ENCODE assay signal across 13 mouse cellular contexts in the genomic region with DNA sequence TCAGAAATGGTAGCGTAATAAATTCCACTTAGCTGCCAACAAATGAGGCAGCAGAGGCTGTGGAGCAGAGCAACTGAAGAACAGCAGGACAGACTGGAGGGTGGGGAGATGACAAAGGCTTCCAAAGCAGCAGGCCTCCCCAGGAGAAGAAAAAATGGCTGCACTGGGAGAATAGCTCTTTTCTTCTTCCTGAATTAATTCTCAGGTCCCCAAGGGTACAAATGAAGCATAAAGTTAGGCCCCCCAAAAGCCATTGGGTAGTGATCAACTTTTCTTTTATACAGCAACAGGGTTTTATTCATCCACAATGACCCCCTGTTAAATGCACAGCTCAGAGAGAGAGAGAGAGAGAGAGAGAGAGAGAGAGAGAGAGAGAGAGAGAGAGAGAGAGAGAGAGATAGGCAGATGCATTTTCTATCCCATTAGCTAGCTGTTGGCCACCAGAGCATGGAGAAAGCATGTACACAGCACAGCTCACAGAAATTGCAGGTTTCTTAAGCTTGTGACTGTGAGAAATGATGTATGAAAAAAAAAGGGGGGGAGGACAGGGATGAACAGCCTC. TPM values are rescaled to one million over a fixed set of nuclear protein-coding genes. Genes with fewer than 3 reads are reported as not detected.
DNase-seq lines count a peak whose midpoint lies in the region; ATAC-seq and TF ChIP-seq lines count a peak whose summit lies in the region.
"Had no signal": no experiment of that assay in that cellular context is flagged by ENCODE, and none has a peak within 500 bp of the region (broad histone marks: within the 10 kb centered on the region; RNA-seq: fewer than 3 reads in every experiment).

No protein-coding gene starts in this region.

- peak overlapping the region; percentile 64 for H3K27ac ChIP-seq in forebrain, embryonic 15.5 days (replicated peaks)
- no peak overlapping the region for H3K27ac ChIP-seq in midbrain, postnatal 0 days (ENCODE audit: low read depth, low read length)
- H3K27ac ChIP-seq in lung, postnatal 0 days (ENCODE audit: low read length): no peak overlapping the region
- H3K27ac ChIP-seq: limb, embryonic 13.5 days; stomach, postnatal 0 days had no signal

- no peak overlapping the region for H3K9ac ChIP-seq in forebrain, embryonic 15.5 days (replicated peaks)
- H3K9ac ChIP-seq in midbrain, postnatal 0 days (replicated peaks; ENCODE audit: low read length, poor library complexity, severe bottlenecking): no peak overlapping the region
- no peak overlapping the region for H3K9ac ChIP-seq in lung, postnatal 0 days (replicated peaks; ENCODE audit: low read depth)
- H3K9ac ChIP-seq: limb, embryonic 13.5 days had no signal

- peak; percentile 76 for ATAC-seq in forebrain, embryonic 15.5 days (replicated peaks)
- no peak; the same call in 1 of the 2 replicates for ATAC-seq in midbrain, postnatal 0 days (ENCODE audit: low FRiP score)
- no peak for ATAC-seq in lung, postnatal 0 days

- H3K9me3 ChIP-seq in forebrain, embryonic 15.5 days: no peaks in the 10 kb centered on the region
- H3K9me3 ChIP-seq in midbrain, postnatal 0 days (ENCODE audit: low read length): no peaks in the 10 kb centered on the region
- no peaks in the 10 kb centered on the region for H3K9me3 ChIP-seq in lung, postnatal 0 days (ENCODE audit: low read length)
- H3K9me3 ChIP-seq: limb, embryonic 13.5 days had no signal

- no peak for TF ChIP-seq EP300 in lung, postnatal 0 days (IDR thresholded peaks at IDR 0.05)

- no peaks in the 10 kb centered on the region for H3K27me3 ChIP-seq in forebrain, embryonic 15.5 days
- no peaks in the 10 kb centered on the region for H3K27me3 ChIP-seq in midbrain, postnatal 0 days (ENCODE audit: insufficient read depth, low read length)
- H3K27me3 ChIP-seq in lung, postnatal 0 days (replicated peaks; ENCODE audit: insufficient read depth, low read length): no peaks in the 10 kb centered on the region
- H3K27me3 ChIP-seq: limb, embryonic 13.5 days had no signal

- H3K4me3 ChIP-seq in forebrain, embryonic 15.5 days: no peak overlapping the region
- no peak overlapping the region for H3K4me3 ChIP-seq in midbrain, postnatal 0 days (ENCODE audit: low read depth, low read length)
- H3K4me3 ChIP-seq in lung, postnatal 0 days (ENCODE audit: low read depth, low read length): no peak overlapping the region
- H3K4me3 ChIP-seq: limb, embryonic 13.5 days had no signal

- 11% methylated on average over 1 of the region's 1 CpGs for WGBS in forebrain, embryonic 15.5 days
- WGBS in midbrain, postnatal 0 days: 20% methylated on average over 1 of the region's 1 CpGs
- WGBS in lung, postnatal 0 days: 82% methylated on average over 1 of the region's 1 CpGs

- no peaks in the 10 kb centered on the region for H3K36me3 ChIP-seq in forebrain, embryonic 15.5 days
- H3K36me3 ChIP-seq in midbrain, postnatal 0 days (ENCODE audit: insufficient read depth, low read length): no peaks in the 10 kb centered on the region
- H3K36me3 ChIP-seq in lung, postnatal 0 days (ENCODE audit: insufficient read depth, low read length): no peaks in the 10 kb centered on the region
- H3K36me3 ChIP-seq: limb, embryonic 13.5 days had no signal

- peak; percentile 32 for DNase-seq in right cerebral cortex, adult 18-20 months
- DNase-seq in right cerebral cortex, postnatal 14 days: no peak
- DNase-seq in layer of hippocampus, adult 9-11 months: peak; percentile 67
- peak; percentile 21 for DNase-seq in midbrain, postnatal 0 days (ENCODE audit: low spot score)
- DNase-seq in urinary bladder, postnatal 14 days (ENCODE audit: low spot score): no peak
- no peak for DNase-seq in lung, postnatal 0 days (ENCODE audit: low spot score)
- DNase-seq in B cell, adult 2 months: no peak
- DNase-seq: cerebellum, postnatal 36 days; heart, postnatal 4 days; lung, adult 2 months had no signal

- H3K4me1 ChIP-seq in forebrain, embryonic 15.5 days: peaks cover 7% of the 10 kb centered on the region
- H3K4me1 ChIP-seq in midbrain, postnatal 0 days (ENCODE audit: insufficient read depth, low read length): no peaks in the 10 kb centered on the region
- H3K4me1 ChIP-seq in lung, postnatal 0 days (ENCODE audit: insufficient read depth, low read depth, low read length): no peaks in the 10 kb centered on the region
- H3K4me1 ChIP-seq: limb, embryonic 13.5 days had no signal

- no peak for TF ChIP-seq CTCF in midbrain, postnatal 0 days (IDR thresholded peaks at IDR 0.05)
- TF ChIP-seq CTCF in lung, postnatal 0 days (IDR thresholded peaks at IDR 0.05): no peak

- no peak overlapping the region for H3K4me2 ChIP-seq in forebrain, embryonic 15.5 days (replicated peaks)
- no peak overlapping the region for H3K4me2 ChIP-seq in midbrain, postnatal 0 days (ENCODE audit: low read depth, low read length, poor library complexity, severe bottlenecking)
- no peak overlapping the region for H3K4me2 ChIP-seq in lung, postnatal 0 days (replicated peaks; ENCODE audit: low read depth, low read length)
- H3K4me2 ChIP-seq: limb, embryonic 13.5 days had no signal

RNA-seq across cellular contexts. Expression of a gene that starts 44.2 kb away (rescaled TPM):
- polyA plus RNA-seq in forebrain, embryonic 15.5 days (2015; fragmentation: Nextera tagmentation; extraction: Ambion mirVana): 1.2 and 2.1 TPM in 2 replicates
- total RNA-seq in midbrain, postnatal 0 days (2014; rRNA removed): 1.5 and 1.8 TPM in 2 replicates
- 0.70 and 0.86 TPM in 2 replicates for polyA plus RNA-seq in midbrain, postnatal 0 days (2015; fragmentation: Nextera tagmentation; extraction: Ambion mirVana)
- 1.9 and 2.6 TPM in 2 replicates for polyA plus RNA-seq in lung, postnatal 0 days (2015; fragmentation: Nextera tagmentation; extraction: Ambion mirVana)
- polyA plus RNA-seq: stomach, postnatal 0 days had no signal

RNA-seq across cellular contexts. Expression of a gene that starts 57.2 kb away (rescaled TPM):
- 313 and 328 TPM in 2 replicates for polyA plus RNA-seq in forebrain, embryonic 15.5 days (2015; fragmentation: Nextera tagmentation; extraction: Ambion mirVana)
- 34.2 and 53.8 TPM in 2 replicates for total RNA-seq in midbrain, postnatal 0 days (2014; rRNA removed)
- polyA plus RNA-seq in midbrain, postnatal 0 days (2015; fragmentation: Nextera tagmentation; extraction: Ambion mirVana): 533 and 553 TPM in 2 replicates
- 227 and 244 TPM in 2 replicates for polyA plus RNA-seq in lung, postnatal 0 days (2015; fragmentation: Nextera tagmentation; extraction: Ambion mirVana)

RNA-seq across cellular contexts. Expression of a gene that starts 57.3 kb away (rescaled TPM):
- not detected in 2 replicates for polyA plus RNA-seq in forebrain, embryonic 15.5 days (2015; fragmentation: Nextera tagmentation; extraction: Ambion mirVana)
- not detected in 2 replicates for total RNA-seq in midbrain, postnatal 0 days (2014; rRNA removed)
- 0.05 TPM in 1 of 2 replicates, not detected in the other for polyA plus RNA-seq in midbrain, postnatal 0 days (2015; fragmentation: Nextera tagmentation; extraction: Ambion mirVana)
- 0.02 and 0.07 TPM in 2 replicates for polyA plus RNA-seq in lung, postnatal 0 days (2015; fragmentation: Nextera tagmentation; extraction: Ambion mirVana)
- polyA plus RNA-seq: limb, embryonic 13.5 days had no signal

Comparison
In these comparisons a context has a peak if more than half of its experiments do, and no peak if none do; other contexts are left out.
1. DNase-seq: peak in right cerebral cortex, adult 18-20 months (single experiment), layer of hippocampus, adult 9-11 months (single experiment) and midbrain, postnatal 0 days (single experiment); none in right cerebral cortex, postnatal 14 days (single experiment), urinary bladder, postnatal 14 days (single experiment), lung, postnatal 0 days (single experiment) and B cell, adult 2 months (0 of 2).